Mouse (Mus musculus) T-helper 2 cell (primary cell): Measurements from ENCODE around the gene Ybey.

ENCODE experiments used
- in situ Hi-C: fragments of 300-600 bp; cut with MboI, MseI; formaldehyde crosslinking; loops from one replicate; pipeline ENCODE4 v1.15.1; 2025; ENCODE audit warnings: high pct_unique_total_duplicates

Gene Ybey

GRCm38 (mm10) chr10:76445996-76446681 is 22.8 kb downstream of the Ybey start:
- in situ Hi-C loops, result no loop called here

- in situ Hi-C loops, result no loop called here
Measured at GRCm38 (mm10) chr10:76442178-76443088, 26.5 kb downstream of the Ybey start, which contains the start of gene Pcnt. Gene Pcnt (minus strand): TSS chr10:76442786.

GRCm38 (mm10) chr10:76440281-76440680 is 28.6 kb downstream of the Ybey start, which contains the start of gene AC141477.1:
Gene AC141477.1 (minus strand): TSS chr10:76440444.
- in situ Hi-C loops, result no loop called here

GRCm38 (mm10) chr10:76439107-76439890 is 29.6 kb downstream of the Ybey start:
- in situ Hi-C loops, result no loop called here

- in situ Hi-C loops, result no loop called here
Measured at GRCm38 (mm10) chr10:76433925-76434324, 35.0 kb downstream of the Ybey start.

GRCm38 (mm10) chr10:76425674-76426073 is 43.2 kb downstream of the Ybey start:
- in situ Hi-C loops, result loop anchor here (5.0 kb wide), 1 partner anchor 37 kb away; no protein-coding TSS in a partner anchor

GRCm38 (mm10) chr10:76416811-76417210 is 52.1 kb downstream of the Ybey start:
- in situ Hi-C loops, result no loop called here
